Mouse (Mus musculus) midbrain, embryonic 10.5 days (tissue): ENCODE data around the gene Stambp. TPM values are rescaled to one million over a fixed set of nuclear protein-coding genes. Genes with fewer than 3 reads are reported as not detected.

ENCODE experiments used
- DNase-seq: peaks from one replicate; pipeline ENCODE4 v3.0.0-alpha.2; 2017; ENCODE audit warnings: low spot score
- H3K27ac ChIP-seq: fragments of 300-500 bp; sonication (generic); replicated peaks from 2 replicates; pipeline ENCODE4 v1.5.1; 2016; ENCODE audit warnings: mild to moderate bottlenecking
- H3K27me3 ChIP-seq: fragments of 300-500 bp; sonication (generic); 2 replicates; pipeline ENCODE4 v1.6.1; 2016; ENCODE audit warnings: low read depth, mild to moderate bottlenecking; ENCODE audit not compliant: poor library complexity, severe bottlenecking
- H3K36me3 ChIP-seq: fragments of 300-500 bp; sonication (generic); 2 replicates; pipeline ENCODE4 v1.6.1; 2016; ENCODE audit warnings: mild to moderate bottlenecking, moderate library complexity
- H3K4me1 ChIP-seq: fragments of 300-500 bp; sonication (generic); 2 replicates; pipeline ENCODE4 v1.6.1; 2016
- H3K4me3 ChIP-seq: fragments of 300-500 bp; sonication (generic); 2 replicates; pipeline ENCODE4 v1.5.1; 2016; ENCODE audit warnings: mild to moderate bottlenecking, moderate library complexity
- H3K9me3 ChIP-seq: fragments of 300-500 bp; sonication (generic); replicated peaks from 2 replicates; pipeline ENCODE4 v1.6.1; 2016; ENCODE audit warnings: mild to moderate bottlenecking
- WGBS: fragments of 180-500 bp; shearing (Covaris S2); methylation state at CpG from one replicate; pipeline ENCODE4 v1.1.7; 2016; 5-methylcytosine and 5-hydroxymethylcytosine counted together
- polyA plus RNA-seq: library from polyadenylated mRNA; unstranded; fragments of >200 nt; fragmentation: Nextera tagmentation; extraction: Ambion mirVana; gene quantifications from 2 replicates; pipeline ENCODE4 v1.2.1, GENCODE M21; 2016

Stambp gene
- polyA plus RNA-seq: 17.8 and 18.3 TPM in 2 replicates

DNA sequence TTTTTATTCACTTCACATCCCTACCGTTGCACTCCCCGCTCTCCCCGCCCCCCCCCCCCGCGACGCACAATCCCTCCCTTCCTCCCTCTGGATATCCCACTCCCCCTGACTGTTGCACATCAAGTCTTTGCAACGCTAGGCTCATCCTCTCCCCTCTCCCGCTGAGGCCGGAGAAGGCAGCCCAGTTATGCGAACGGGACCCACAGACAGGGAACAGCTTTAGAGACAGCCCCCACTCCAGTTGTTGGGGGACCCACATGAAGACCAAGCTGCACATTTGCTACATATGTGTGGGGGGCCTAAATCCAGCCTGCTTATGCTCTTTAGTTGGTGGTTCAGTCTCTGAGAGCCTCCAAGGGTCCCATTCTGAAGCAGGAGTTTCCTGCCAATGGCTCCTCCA lies at the start of gene Stambp:
Gene Stambp, minus strand, starts transcription at position 59 of the 400 bp plus-strand sequence.
- 0% methylated on average over 10 of the region's 11 CpGs for WGBS
- no peak for DNase-seq
- no peaks in the 10 kb centered on the region for H3K9me3 ChIP-seq

DNA sequence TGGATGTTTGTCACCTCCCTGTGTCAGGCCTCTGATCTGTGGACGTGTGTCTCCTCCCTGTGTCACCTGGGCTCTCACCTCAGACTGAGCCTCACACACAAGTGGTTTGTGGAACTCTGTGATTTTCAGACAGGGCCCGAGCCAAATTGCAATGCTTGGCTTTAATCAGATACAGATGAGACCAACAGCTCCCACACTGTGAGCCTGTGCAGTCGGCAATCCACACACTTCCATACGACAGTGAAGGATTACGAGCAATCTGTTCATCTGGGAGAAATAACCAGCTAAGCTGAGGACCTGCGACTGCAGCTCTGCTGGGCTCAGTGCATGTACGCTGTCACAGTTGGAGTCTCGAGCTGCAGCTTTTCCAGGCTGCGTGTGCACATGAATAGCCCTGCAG lies 47.4 kb upstream of the Stambp start:
- 77% methylated on average over 9 of the region's 9 CpGs for WGBS
- Histone ChIP-seq H3K27me3 (no peaks in the 10 kb centered on the region), H3K9me3 (no peaks in the 10 kb centered on the region), H3K4me3 (no peak overlapping the region), H3K4me1 (no peaks in the 10 kb centered on the region), H3K27ac (no peak overlapping the region), H3K36me3 (no peaks in the 10 kb centered on the region)
- no peak for DNase-seq

More for the DNA sequence above, at the start of gene Stambp:
- H3K4me1 ChIP-seq: peaks cover 17% of the 10 kb centered on the region
- H3K4me3 ChIP-seq: peak within 1 kb of the TSS; percentile 82
- H3K36me3 ChIP-seq: peaks cover 4% of the 10 kb centered on the region; the same call in 1 of the 2 replicates
- H3K27me3 ChIP-seq: peaks cover 11% of the 10 kb centered on the region
- peak within 1 kb of the TSS; percentile 84 for H3K27ac ChIP-seq

DNA sequence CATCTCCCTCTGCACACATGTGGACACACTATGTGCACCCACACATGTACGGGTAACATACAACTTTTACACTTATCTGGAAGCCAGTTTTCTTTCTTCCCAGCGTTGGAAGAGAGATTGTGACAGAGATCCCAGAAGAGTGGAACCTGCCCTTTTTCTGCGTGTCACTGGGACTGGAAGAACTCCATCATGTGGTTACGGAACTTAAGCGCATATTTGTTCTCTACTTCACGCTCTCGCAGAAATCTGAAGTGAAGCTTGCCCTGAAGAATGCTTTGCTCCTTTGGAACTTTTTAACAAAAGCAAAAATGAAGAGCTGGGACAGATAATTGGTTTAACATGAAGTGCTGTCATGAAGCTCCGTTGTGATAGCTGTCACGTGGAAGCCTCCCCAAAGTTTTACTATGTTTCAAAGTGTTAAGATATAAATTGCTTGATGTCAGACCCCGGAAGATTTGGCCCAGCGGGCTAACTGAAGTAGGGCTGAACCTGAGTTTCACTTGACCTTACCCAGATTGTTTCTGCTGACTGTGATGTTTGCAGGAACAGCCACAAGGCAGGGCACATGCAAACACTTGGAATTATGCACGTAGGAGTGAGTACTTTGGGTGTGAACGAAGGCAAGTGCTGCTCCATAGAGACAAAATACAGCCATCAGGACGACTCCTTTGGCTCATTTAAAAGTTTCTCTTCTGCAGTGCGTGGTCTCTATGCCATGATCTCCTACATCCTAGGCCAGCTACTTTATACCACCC lies 45.2 kb upstream of the Stambp start:
- Histone ChIP-seq H3K9me3 (no peaks in the 10 kb centered on the region), H3K27ac (no peak overlapping the region), H3K4me3 (no peak overlapping the region), H3K27me3 (no peaks in the 10 kb centered on the region), H3K36me3 (no peaks in the 10 kb centered on the region), H3K4me1 (no peaks in the 10 kb centered on the region)
- DNase-seq: no peak
- WGBS: 86% methylated on average over 15 of the region's 15 CpGs

DNA sequence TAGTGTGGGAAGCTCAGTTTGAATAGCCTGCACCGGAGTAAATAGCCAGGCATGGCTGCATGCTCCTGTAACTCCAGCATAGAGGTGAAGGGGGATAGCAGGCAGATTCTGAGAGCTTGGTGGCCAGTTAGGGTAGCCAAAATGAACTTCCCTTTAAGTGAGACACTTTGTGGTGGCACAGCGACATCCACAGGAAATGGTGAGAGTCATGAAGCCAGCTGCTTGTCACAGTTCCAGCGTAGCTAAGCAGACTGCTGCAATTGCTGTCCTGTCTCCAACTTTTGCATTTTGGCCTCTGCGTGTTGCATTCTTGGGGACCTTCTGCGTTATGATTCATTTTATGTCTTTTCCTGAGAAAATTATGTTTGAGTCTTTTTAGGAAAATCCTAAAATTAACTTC lies 44.0 kb upstream of the Stambp start:
- Histone ChIP-seq H3K36me3 (no peaks in the 10 kb centered on the region), H3K4me3 (no peak overlapping the region), H3K27ac (no peak overlapping the region), H3K9me3 (no peaks in the 10 kb centered on the region), H3K4me1 (no peaks in the 10 kb centered on the region), H3K27me3 (no peaks in the 10 kb centered on the region)
- WGBS: 84% methylated on average over 5 of the region's 5 CpGs
- no peak for DNase-seq

DNA sequence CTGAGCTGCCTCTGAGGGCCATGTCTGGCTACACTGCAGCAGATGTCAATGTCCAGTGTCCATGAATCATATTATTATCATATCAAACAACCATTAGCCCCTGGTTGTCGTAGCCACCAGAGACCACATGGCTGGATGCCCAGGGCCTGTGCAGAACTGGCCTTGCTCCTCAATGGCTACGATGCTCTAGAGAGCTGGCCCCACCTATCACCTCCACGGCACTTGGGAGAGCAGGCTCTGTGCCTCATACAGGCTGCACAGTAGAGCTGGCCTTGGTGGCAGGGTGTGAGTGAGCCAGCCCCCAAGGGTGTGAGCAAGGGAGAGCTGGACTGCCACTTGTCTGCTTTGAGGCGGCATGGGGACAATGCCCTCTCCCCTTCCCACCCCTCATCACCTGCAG lies 41.9 kb upstream of the Stambp start:
- H3K4me3 ChIP-seq: no peak overlapping the region
- no peaks in the 10 kb centered on the region for H3K4me1 ChIP-seq
- WGBS: 94% methylated on average over 4 of the region's 4 CpGs
- no peak overlapping the region for H3K27ac ChIP-seq
- DNase-seq: no peak
- no peaks in the 10 kb centered on the region for H3K36me3 ChIP-seq
- no peaks in the 10 kb centered on the region for H3K27me3 ChIP-seq
- H3K9me3 ChIP-seq: no peaks in the 10 kb centered on the region

DNA sequence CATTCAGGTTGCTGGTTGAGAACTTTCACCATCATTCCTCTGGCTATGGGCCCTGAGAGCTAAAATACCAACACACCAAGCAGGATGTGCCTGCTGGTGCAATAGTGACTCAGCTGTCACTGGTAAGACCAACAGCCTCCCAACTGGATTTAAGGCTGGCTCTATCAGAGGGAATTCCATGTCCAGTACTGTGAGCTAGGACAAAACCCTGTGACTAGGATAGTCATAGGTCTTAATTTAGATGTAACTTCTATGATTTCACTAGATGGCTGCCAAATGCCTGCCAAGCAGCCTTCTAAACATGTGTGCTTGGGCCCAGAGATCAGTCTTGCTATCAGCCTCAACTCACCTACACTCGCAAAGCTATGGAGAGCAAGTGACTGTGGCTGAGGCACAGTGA lies 40.4 kb upstream of the Stambp start:
- WGBS: 96% methylated on average over 1 of the region's 1 CpGs
- H3K27me3 ChIP-seq: no peaks in the 10 kb centered on the region
- H3K36me3 ChIP-seq: no peaks in the 10 kb centered on the region
- no peaks in the 10 kb centered on the region for H3K9me3 ChIP-seq
- DNase-seq: no peak
- H3K4me1 ChIP-seq: no peaks in the 10 kb centered on the region
- no peak overlapping the region for H3K27ac ChIP-seq
- H3K4me3 ChIP-seq: no peak overlapping the region

DNA sequence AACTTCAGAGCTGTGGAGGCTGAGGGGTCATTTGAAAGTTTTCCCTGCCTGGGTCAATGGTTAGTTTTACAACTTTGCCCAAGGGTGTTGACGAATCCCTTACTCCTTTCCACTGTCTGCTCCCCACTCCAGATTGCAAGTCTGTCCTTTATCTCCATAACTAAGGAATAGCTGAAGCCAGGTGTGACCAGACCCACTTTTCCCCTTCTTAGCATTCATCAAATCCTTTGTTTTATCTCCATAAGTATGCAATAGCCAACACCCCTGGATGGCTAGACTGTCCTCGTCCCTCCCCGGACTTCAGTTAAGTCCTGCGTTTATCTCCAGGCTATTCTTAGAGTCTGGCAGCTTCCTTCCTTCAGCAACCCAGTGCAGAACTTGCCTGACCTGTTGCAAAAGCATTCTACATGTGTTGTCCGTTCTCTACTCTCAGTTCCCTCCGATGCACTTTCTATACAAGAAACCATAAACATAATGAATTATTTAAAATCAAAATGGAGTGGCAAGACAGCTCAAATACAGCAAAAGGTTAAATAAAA lies 27.2 kb upstream of the Stambp start:
- peaks cover 6% of the 10 kb centered on the region for H3K4me1 ChIP-seq
- DNase-seq: no peak
- H3K4me3 ChIP-seq: no peak overlapping the region; the same call in 1 of the 2 replicates
- H3K9me3 ChIP-seq: no peaks in the 10 kb centered on the region
- H3K27ac ChIP-seq: peak overlapping the region; percentile 87
- 85% methylated on average over 6 of the region's 6 CpGs for WGBS
- H3K36me3 ChIP-seq: no peaks in the 10 kb centered on the region
- peaks cover 5% of the 10 kb centered on the region; the same call in 1 of the 2 replicates for H3K27me3 ChIP-seq

DNA sequence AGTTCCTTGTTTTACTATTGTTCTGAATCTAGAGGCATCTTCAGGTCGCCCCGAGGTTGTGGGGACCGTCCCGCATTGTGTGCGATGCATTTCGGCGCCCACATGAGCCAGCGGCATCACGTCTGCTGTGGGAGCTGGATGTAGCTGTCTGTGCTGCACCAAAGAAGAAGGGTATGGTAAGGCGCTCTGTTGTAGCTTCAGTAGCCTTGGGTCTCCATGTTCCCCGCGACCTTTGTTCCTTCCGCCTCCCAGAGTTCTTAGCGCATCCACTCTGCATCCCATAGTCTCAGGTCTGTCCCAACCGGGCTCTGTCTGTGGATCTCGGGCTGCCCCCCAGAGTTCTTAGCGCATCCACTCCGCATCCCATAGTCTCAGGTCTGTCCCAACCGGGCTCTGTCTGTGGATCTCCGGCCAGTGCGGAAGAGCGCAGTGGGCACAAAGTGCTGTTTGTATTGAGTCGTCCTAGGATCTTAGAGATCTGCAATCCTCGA lies 26.6 kb upstream of the Stambp start:
- WGBS: 40% methylated on average over 24 of the region's 24 CpGs
- Histone ChIP-seq H3K27me3 (peaks cover 5% of the 10 kb centered on the region; the same call in 1 of the 2 replicates), H3K36me3 (no peaks in the 10 kb centered on the region), H3K27ac (peak overlapping the region; percentile 87), H3K4me3 (peak overlapping the region; percentile 54), H3K4me1 (peaks cover 6% of the 10 kb centered on the region), H3K9me3 (no peaks in the 10 kb centered on the region)
- peak; percentile 30 for DNase-seq

DNA sequence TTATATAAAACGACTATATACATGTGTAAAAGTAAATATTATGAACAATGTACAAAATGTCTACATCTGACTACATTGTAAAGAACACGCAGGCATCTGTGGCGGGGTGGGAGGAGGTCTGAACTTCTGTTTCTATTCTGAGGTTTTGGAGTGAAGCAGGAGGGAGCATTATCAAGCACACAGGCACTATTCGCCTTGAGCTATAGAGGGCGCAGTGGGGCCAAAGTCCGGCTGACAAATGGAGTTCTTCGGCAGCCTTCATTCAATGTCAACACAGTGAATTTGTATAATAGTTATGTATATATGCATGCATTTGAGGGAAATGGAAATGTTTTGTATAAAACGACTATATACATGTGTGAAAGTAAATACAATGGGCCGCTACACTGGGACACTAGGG lies 26.1 kb upstream of the Stambp start:
- 8% methylated on average over 9 of the region's 9 CpGs for WGBS
- Histone ChIP-seq H3K9me3 (no peaks in the 10 kb centered on the region), H3K27me3 (peaks cover 5% of the 10 kb centered on the region; the same call in 1 of the 2 replicates), H3K4me1 (peaks cover 6% of the 10 kb centered on the region), H3K27ac (peak overlapping the region; percentile 87), H3K36me3 (no peaks in the 10 kb centered on the region), H3K4me3 (peak overlapping the region; percentile 54)
- peak; percentile 66 for DNase-seq

DNA sequence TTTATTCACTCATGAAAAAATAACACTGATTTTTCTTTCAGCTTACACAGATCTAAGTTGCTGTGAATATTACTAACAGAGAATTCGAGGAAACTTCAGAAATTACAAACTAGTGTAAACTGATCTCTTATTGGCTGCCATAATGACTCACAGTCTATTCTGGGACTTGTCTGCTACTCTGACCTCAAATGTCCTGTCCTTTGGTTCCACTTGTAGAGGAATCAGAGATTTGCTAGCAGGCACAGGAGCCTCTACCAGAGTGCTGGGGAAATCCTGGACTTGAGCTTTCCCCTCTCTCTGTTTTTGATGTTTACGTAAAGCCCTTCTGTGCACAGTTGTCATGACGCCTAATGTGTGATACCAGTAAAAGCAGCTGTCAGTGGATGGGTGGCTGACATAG lies 25.5 kb upstream of the Stambp start:
- no peaks in the 10 kb centered on the region for H3K9me3 ChIP-seq
- H3K4me1 ChIP-seq: peaks cover 6% of the 10 kb centered on the region
- H3K27me3 ChIP-seq: peaks cover 5% of the 10 kb centered on the region; the same call in 1 of the 2 replicates
- no peak overlapping the region for H3K27ac ChIP-seq
- WGBS: 69% methylated on average over 3 of the region's 3 CpGs
- H3K36me3 ChIP-seq: no peaks in the 10 kb centered on the region
- H3K4me3 ChIP-seq: no peak overlapping the region
- DNase-seq: no peak

DNA sequence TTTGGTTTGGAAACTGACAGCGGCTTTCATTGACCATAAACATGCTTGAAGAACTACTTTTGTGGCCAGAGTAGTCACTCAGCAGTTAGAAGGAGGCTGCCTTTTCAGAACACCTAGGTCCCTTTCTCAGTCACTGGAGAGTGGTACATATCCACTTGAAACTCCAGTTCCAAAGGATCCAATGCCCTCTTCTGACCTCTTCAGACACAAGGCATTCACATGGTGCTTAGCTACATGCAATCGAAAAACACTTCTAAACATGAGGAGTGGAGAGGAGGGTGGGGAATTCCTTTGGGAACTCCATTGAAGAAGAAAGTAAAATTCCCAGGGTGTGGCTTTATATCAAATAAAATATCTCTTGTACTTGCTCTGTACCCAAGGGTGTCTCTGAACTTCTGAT lies 22.5 kb upstream of the Stambp start:
- H3K27me3 ChIP-seq: peaks cover 9% of the 10 kb centered on the region; the same call in 1 of the 2 replicates
- no peaks in the 10 kb centered on the region for H3K36me3 ChIP-seq
- peaks cover 6% of the 10 kb centered on the region for H3K4me1 ChIP-seq
- no peak overlapping the region for H3K4me3 ChIP-seq
- H3K27ac ChIP-seq: no peak overlapping the region
- H3K9me3 ChIP-seq: no peaks in the 10 kb centered on the region
- WGBS: 90% methylated on average over 2 of the region's 2 CpGs
- DNase-seq: no peak

DNA sequence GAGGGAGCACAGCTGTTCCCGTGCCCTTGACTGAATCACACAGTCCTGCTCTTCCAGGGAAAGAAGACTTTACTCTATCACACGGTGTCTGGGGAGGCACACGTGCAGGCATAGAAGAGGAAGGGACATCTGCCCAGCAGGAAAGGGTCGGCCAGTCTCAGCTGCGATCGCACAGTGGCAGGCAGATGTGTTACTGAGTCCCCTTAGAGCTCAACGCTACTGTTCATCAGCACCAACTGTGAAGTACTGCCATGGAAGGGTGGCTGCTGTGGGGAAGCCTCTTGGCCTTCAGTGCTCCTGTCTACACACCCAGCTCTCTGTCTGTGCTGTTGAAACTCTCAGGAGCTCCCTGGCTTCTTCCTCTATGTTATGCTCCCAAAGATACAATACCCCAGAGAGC lies 21.4 kb upstream of the Stambp start:
- Histone ChIP-seq H3K4me1 (peaks cover 1% of the 10 kb centered on the region; the same call in 1 of the 2 replicates), H3K4me3 (no peak overlapping the region), H3K27me3 (0 out of 2 replicates have a peak, but pooled peaks cover 3% of the 10 kb centered on the region), H3K36me3 (no peaks in the 10 kb centered on the region), H3K9me3 (no peaks in the 10 kb centered on the region), H3K27ac (no peak overlapping the region)
- 79% methylated on average over 7 of the region's 7 CpGs for WGBS
- no peak for DNase-seq

DNA sequence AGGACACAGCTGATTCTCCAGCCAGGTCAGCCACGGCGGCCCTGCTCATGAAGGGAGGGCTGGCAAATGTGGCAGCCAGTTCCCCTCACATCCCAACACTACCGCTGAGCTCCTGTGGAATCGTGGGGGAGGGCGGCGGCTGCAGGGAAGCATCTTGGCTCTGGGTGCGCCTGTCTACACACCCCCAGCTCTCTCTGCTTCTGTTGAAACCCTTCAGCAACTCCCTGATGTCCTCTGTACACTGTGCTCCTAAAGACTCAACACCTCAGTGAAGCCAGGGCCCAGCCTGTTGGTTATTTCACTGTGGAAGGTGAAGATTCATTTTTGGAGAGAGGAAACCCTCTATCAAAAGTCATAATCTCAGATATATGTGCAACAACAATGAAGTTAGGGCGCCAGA lies 19.5 kb upstream of the Stambp start:
- 76% methylated on average over 8 of the region's 8 CpGs for WGBS
- Histone ChIP-seq H3K4me3 (no peak overlapping the region), H3K27ac (no peak overlapping the region), H3K4me1 (no peaks in the 10 kb centered on the region), H3K27me3 (0 out of 2 replicates have a peak, but pooled peaks cover 3% of the 10 kb centered on the region), H3K36me3 (no peaks in the 10 kb centered on the region), H3K9me3 (no peaks in the 10 kb centered on the region)
- DNase-seq: no peak
